Mouse (Mus musculus) lung, postnatal 0 days (tissue): ENCODE measurements around the gene Ankrd33b. TPM values are rescaled to one million over a fixed set of nuclear protein-coding genes. Genes with fewer than 3 reads are reported as not detected.
A peak's percentile ranks its signal among the peaks of the same experiment; 100 is the strongest.

Experiments used
- ATAC-seq: fragments of 200-750 bp; cut with Nextera tagmentation; 2 replicates; pipeline ENCODE4 v1.8.0; 2017; ENCODE audit warnings: moderate library complexity
- DNase-seq: peaks from one replicate; pipeline ENCODE4 v3.0.0-alpha.2; 2016; ENCODE audit warnings: low spot score
- H3K27ac ChIP-seq: fragments of 300-500 bp; sonication (generic); 2 replicates; pipeline ENCODE4 v1.5.1; 2014; ENCODE audit warnings: antibody characterized with exemption, mild to moderate bottlenecking, low read length, mixed read lengths
- H3K27me3 ChIP-seq: fragments of 300-500 bp; sonication (generic); replicated peaks from 2 replicates; pipeline ENCODE4 v1.6.1; 2014; ENCODE audit warnings: low read length, mixed read lengths; ENCODE audit not compliant: insufficient read depth
- H3K36me3 ChIP-seq: fragments of 300-500 bp; sonication (generic); 2 replicates; pipeline ENCODE4 v1.6.1; 2014; ENCODE audit warnings: low read length, mixed read lengths; ENCODE audit not compliant: insufficient read depth
- H3K4me1 ChIP-seq: fragments of 300-500 bp; sonication (generic); 2 replicates; pipeline ENCODE4 v1.6.1; 2014; ENCODE audit warnings: antibody characterized with exemption, low read depth, low read length, mixed read lengths; ENCODE audit not compliant: insufficient read depth
- H3K4me2 ChIP-seq: fragments of 300-500 bp; sonication (generic); replicated peaks from 2 replicates; pipeline ENCODE4 v1.6.1; 2014; ENCODE audit warnings: low read depth, mild to moderate bottlenecking, low read length, moderate library complexity, mixed read lengths
- H3K4me3 ChIP-seq: fragments of 300-500 bp; sonication (generic); 2 replicates; pipeline ENCODE4 v1.5.1; 2014; ENCODE audit warnings: low read depth, low read length
- H3K9ac ChIP-seq: fragments of 300-500 bp; sonication (generic); replicated peaks from 2 replicates; pipeline ENCODE4 v1.6.1; 2014; ENCODE audit warnings: low read depth, mild to moderate bottlenecking
- H3K9me3 ChIP-seq: fragments of 300-500 bp; sonication (generic); 2 replicates; pipeline ENCODE4 v1.6.1; 2016; ENCODE audit warnings: low read length, mixed read lengths
- CTCF ChIP-seq: IDR thresholded peaks from 2 replicates; pipeline ENCODE4 v1.5.1; 2016; ENCODE audit warnings: antibody characterized with exemption, mild to moderate bottlenecking
- EP300 ChIP-seq: IDR thresholded peaks from 2 replicates; pipeline ENCODE4 v1.6.1; 2016; ENCODE audit warnings: antibody characterized with exemption, mild to moderate bottlenecking, control low read depth
- WGBS: fragments of 180-500 bp; shearing (Covaris S2); extraction: QIAGEN DNeasy Blood & Tissue Kit; methylation state at CpG from one replicate; pipeline ENCODE4 v1.1.7; 2014; 5-methylcytosine and 5-hydroxymethylcytosine counted together
- polyA plus RNA-seq: library from polyadenylated mRNA; unstranded; fragments of >200 nt; fragmentation: Nextera tagmentation; extraction: Ambion mirVana; gene quantifications from 2 replicates; pipeline ENCODE4 v1.2.1, GENCODE M21; 2015

Ankrd33b gene
- polyA plus RNA-seq, 1 experiment from 2014 or later: 19.8 TPM

- WGBS: 52% methylated on average over 9 of the region's 9 CpGs
- Histone ChIP-seq H3K9me3 (no peaks in the 10 kb centered on the region), H3K27ac (no peak overlapping the region), H3K4me2 (no peak overlapping the region), H3K9ac (no peak overlapping the region), H3K36me3 (no peaks in the 10 kb centered on the region), H3K4me3 (no peak overlapping the region), H3K4me1 (no peaks in the 10 kb centered on the region; the same call in none of the 2 replicates), H3K27me3 (no peaks in the 10 kb centered on the region)
- ATAC-seq (no peak), DNase-seq (no peak)
- TF ChIP-seq CTCF: no peak
- TF ChIP-seq EP300: no peak
Measured at GRCm38 (mm10) chr15:31345366-31345765, 22.2 kb downstream of the Ankrd33b start.

- no peak overlapping the region for H3K27ac ChIP-seq
- no peaks in the 10 kb centered on the region for H3K9me3 ChIP-seq
- no peak overlapping the region for H3K4me3 ChIP-seq
- H3K4me1 ChIP-seq: no peaks in the 10 kb centered on the region; the same call in 1 of the 2 replicates
- 83% methylated on average over 18 of the region's 18 CpGs for WGBS
- H3K27me3 ChIP-seq: no peaks in the 10 kb centered on the region
- ATAC-seq (no peak), DNase-seq (no peak)
- TF ChIP-seq EP300: no peak
- no peak for TF ChIP-seq CTCF
- H3K4me2 ChIP-seq: no peak overlapping the region
- H3K9ac ChIP-seq: no peak overlapping the region
- no peaks in the 10 kb centered on the region for H3K36me3 ChIP-seq
Measured at GRCm38 (mm10) chr15:31344811-31345211, 22.7 kb downstream of the Ankrd33b start.

- TF ChIP-seq CTCF (no peak), EP300 (no peak)
- 15% methylated on average over 6 of the region's 6 CpGs for WGBS
- Histone ChIP-seq H3K4me2 (no peak overlapping the region), H3K9ac (no peak overlapping the region), H3K27ac (peak overlapping the region; percentile 51), H3K27me3 (no peaks in the 10 kb centered on the region), H3K9me3 (no peaks in the 10 kb centered on the region), H3K4me3 (no peak overlapping the region), H3K4me1 (no peaks in the 10 kb centered on the region; the same call in 1 of the 2 replicates), H3K36me3 (no peaks in the 10 kb centered on the region)
- DNase-seq (peak; percentile 69), ATAC-seq (peak; percentile 36)
Measured at GRCm38 (mm10) chr15:31343602-31344001, 23.9 kb downstream of the Ankrd33b start.

GRCm38 (mm10) chr15:31342496-31342901 is 25.0 kb downstream of the Ankrd33b start:
- Histone ChIP-seq H3K36me3 (no peaks in the 10 kb centered on the region), H3K27me3 (no peaks in the 10 kb centered on the region), H3K9ac (no peak overlapping the region), H3K9me3 (no peaks in the 10 kb centered on the region), H3K4me2 (0 out of 2 replicates have a peak overlapping the region, but pooled peaks have one; percentile 0), H3K27ac (peak overlapping the region; percentile 69), H3K4me1 (no peaks in the 10 kb centered on the region; the same call in 1 of the 2 replicates), H3K4me3 (no peak overlapping the region)
- peak; percentile 82 for ATAC-seq
- no peak for TF ChIP-seq CTCF
- peak; percentile 75 for TF ChIP-seq EP300
- 6% methylated on average over 8 of the region's 8 CpGs for WGBS
- DNase-seq: peak; percentile 76

- no peak for TF ChIP-seq EP300
- TF ChIP-seq CTCF: no peak
- Histone ChIP-seq H3K4me2 (no peak overlapping the region), H3K4me3 (no peak overlapping the region), H3K27ac (peak overlapping the region; percentile 69; the same call in 1 of the 2 replicates), H3K9me3 (no peaks in the 10 kb centered on the region), H3K27me3 (no peaks in the 10 kb centered on the region), H3K4me1 (no peaks in the 10 kb centered on the region; the same call in 1 of the 2 replicates), H3K9ac (no peak overlapping the region), H3K36me3 (no peaks in the 10 kb centered on the region)
- 35% methylated on average over 1 of the region's 1 CpGs for WGBS
- ATAC-seq: peak; percentile 67
- peak; percentile 56 for DNase-seq
Measured at GRCm38 (mm10) chr15:31342001-31342400, 25.5 kb downstream of the Ankrd33b start.

- DNase-seq (peak; percentile 27), ATAC-seq (no peak)
- H3K9ac ChIP-seq: no peak overlapping the region
- H3K27me3 ChIP-seq: no peaks in the 10 kb centered on the region
- no peak overlapping the region for H3K4me2 ChIP-seq
- no peak overlapping the region for H3K27ac ChIP-seq
- no peak overlapping the region for H3K4me3 ChIP-seq
- H3K4me1 ChIP-seq: no peaks in the 10 kb centered on the region; the same call in 1 of the 2 replicates
- WGBS: 67% methylated on average over 10 of the region's 10 CpGs
- H3K9me3 ChIP-seq: no peaks in the 10 kb centered on the region
- no peak for TF ChIP-seq EP300
- TF ChIP-seq CTCF: no peak
- H3K36me3 ChIP-seq: no peaks in the 10 kb centered on the region
Measured at GRCm38 (mm10) chr15:31338656-31339291, 28.8 kb downstream of the Ankrd33b start.
